Mouse (Mus musculus) limb, embryonic 14.5 days (tissue): ENCODE measurements around the gene Gm10961. TPM values are rescaled to one million over a fixed set of nuclear protein-coding genes. Genes with fewer than 3 reads are reported as not detected.

Source experiments
- ATAC-seq: fragments of 200-750 bp; cut with Nextera tagmentation; 2 replicates; pipeline ENCODE4 v1.8.0; 2017; ENCODE audit warnings: low read depth, moderate number of reproducible peaks, moderate TSS enrichment; ENCODE audit not compliant: low FRiP score
- DNase-seq: peaks from one replicate; pipeline ENCODE4 v3.0.0-alpha.2; 2015; ENCODE audit warnings: low spot score
- H3K27ac ChIP-seq: fragments of 300-500 bp; sonication (generic); replicated peaks from 2 replicates; pipeline ENCODE4 v1.5.1; 2014; ENCODE audit warnings: low read depth, mild to moderate bottlenecking, low read length, moderate library complexity, mixed read lengths
- H3K27me3 ChIP-seq: fragments of 300-500 bp; sonication (generic); 2 replicates; pipeline ENCODE4 v1.6.1; 2014; ENCODE audit warnings: low read length, mixed read lengths; ENCODE audit not compliant: control insufficient read depth, insufficient read depth
- H3K36me3 ChIP-seq: fragments of 300-500 bp; sonication (generic); 2 replicates; pipeline ENCODE4 v1.6.1; 2014; ENCODE audit warnings: mild to moderate bottlenecking, low read length, moderate library complexity, mixed read lengths; ENCODE audit not compliant: control insufficient read depth, insufficient read depth
- H3K4me1 ChIP-seq: fragments of 300-500 bp; sonication (generic); 2 replicates; pipeline ENCODE4 v1.6.1; 2014; ENCODE audit warnings: antibody characterized with exemption, low read length, mixed read lengths; ENCODE audit not compliant: control insufficient read depth, insufficient read depth
- H3K4me2 ChIP-seq: fragments of 300-500 bp; sonication (generic); replicated peaks from 2 replicates; pipeline ENCODE4 v1.6.1; 2014; ENCODE audit warnings: low read depth, mild to moderate bottlenecking, low read length, moderate library complexity; ENCODE audit not compliant: severe bottlenecking
- H3K4me3 ChIP-seq: fragments of 300-500 bp; sonication (generic); replicated peaks from 2 replicates; pipeline ENCODE4 v1.5.1; 2014; ENCODE audit warnings: low read length
- H3K9ac ChIP-seq: fragments of 300-500 bp; sonication (generic); 2 replicates; pipeline ENCODE4 v1.6.1; 2014; ENCODE audit warnings: mild to moderate bottlenecking, low read depth, low read length, moderate library complexity; ENCODE audit not compliant: severe bottlenecking
- H3K9me3 ChIP-seq: fragments of 300-500 bp; sonication (generic); 2 replicates; pipeline ENCODE4 v1.6.1; 2016; ENCODE audit warnings: low read length; ENCODE audit not compliant: control insufficient read depth
- POLR2A ChIP-seq: fragments of 200-500 bp; IDR thresholded peaks from 2 replicates; pipeline ENCODE4 v1.8.0; 2012; ENCODE audit warnings: inconsistent platforms, mild to moderate bottlenecking, moderate library complexity, borderline replicate concordance; ENCODE audit not compliant: insufficient read depth, insufficient read length; ENCODE audit errors: extremely low read depth
- WGBS: fragments of 180-500 bp; shearing (Covaris S2); extraction: QIAGEN DNeasy Blood & Tissue Kit; methylation state at CpG from one replicate; pipeline ENCODE4 v1.1.7; 2014; 5-methylcytosine and 5-hydroxymethylcytosine counted together
- polyA plus RNA-seq, 2 experiments: library from polyadenylated mRNA; depleted of rRNA in 1 of 2; stranded (reverse) in 1 of 2; unstranded in 1 of 2; fragments of >200 nt; fragmentation: Nextera tagmentation in 1 of 2; extraction: Ambion mirVana in 1 of 2; gene quantifications; 2 replicates each; pipeline versions ENCODE4 v1.2.1 to v1.2.3; 2012 to 2014

Gm10961 gene
- polyA plus RNA-seq, 2 experiments = not detected

DNA sequence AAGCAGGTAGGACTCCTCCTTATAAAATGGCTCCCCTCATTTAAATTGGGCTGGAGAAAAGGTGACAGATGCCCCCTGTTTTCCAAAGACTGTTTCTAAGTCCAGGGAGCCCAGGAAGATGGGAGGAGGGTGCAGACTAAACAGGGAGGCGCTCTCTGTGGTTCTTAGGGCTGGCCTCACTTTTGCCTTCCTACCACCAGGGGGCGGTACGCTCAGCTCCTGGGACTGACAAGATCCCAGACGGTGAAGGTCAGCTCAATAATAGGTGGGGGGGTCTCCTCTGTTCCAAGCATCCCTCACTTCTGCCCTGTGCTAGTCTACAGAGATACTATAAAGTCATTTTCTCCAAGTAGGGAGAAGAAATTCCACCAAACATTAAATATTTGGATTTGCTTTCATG is 25.8 kb upstream of the Gm10961 start:
- Histone ChIP-seq H3K27ac (no peak overlapping the region), H3K4me3 (no peak overlapping the region), H3K9me3 (no peaks in the 10 kb centered on the region), H3K9ac (no peak overlapping the region), H3K36me3 (no peaks in the 10 kb centered on the region), H3K27me3 (no peaks in the 10 kb centered on the region), H3K4me2 (no peak overlapping the region), H3K4me1 (no peaks in the 10 kb centered on the region)
- TF ChIP-seq POLR2A = no peak
- WGBS = 12% methylated on average over 4 of the region's 4 CpGs
- DNase-seq = no peak
- ATAC-seq = no peak

DNA sequence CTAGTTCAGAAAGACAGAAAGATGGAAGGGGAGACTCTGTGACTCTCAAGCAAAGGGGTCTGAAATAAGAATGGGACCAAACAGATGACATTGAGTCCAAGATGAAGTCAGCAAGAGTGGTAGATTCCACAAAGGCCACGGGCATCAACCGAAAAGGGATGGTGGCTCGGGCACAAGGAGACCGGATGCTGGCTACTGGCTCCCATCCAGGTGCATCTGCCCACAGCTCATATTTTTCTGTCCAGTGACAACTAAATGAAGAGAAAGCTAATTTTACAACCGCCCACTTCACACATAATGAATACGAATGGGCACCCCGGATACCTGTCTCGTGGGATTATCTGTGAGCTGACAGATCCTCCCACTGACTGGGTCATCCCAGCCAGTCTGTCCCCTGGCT is 23.9 kb upstream of the Gm10961 start:
- no peak for ATAC-seq
- no peak for DNase-seq
- H3K9ac ChIP-seq = no peak overlapping the region
- H3K27me3 ChIP-seq = no peaks in the 10 kb centered on the region
- H3K36me3 ChIP-seq = peaks cover 15% of the 10 kb centered on the region
- H3K27ac ChIP-seq = no peak overlapping the region
- H3K4me1 ChIP-seq = no peaks in the 10 kb centered on the region
- H3K4me2 ChIP-seq = no peak overlapping the region
- 53% methylated on average over 8 of the region's 8 CpGs for WGBS
- TF ChIP-seq POLR2A = no peak
- H3K4me3 ChIP-seq = no peak overlapping the region
- no peaks in the 10 kb centered on the region for H3K9me3 ChIP-seq

DNA sequence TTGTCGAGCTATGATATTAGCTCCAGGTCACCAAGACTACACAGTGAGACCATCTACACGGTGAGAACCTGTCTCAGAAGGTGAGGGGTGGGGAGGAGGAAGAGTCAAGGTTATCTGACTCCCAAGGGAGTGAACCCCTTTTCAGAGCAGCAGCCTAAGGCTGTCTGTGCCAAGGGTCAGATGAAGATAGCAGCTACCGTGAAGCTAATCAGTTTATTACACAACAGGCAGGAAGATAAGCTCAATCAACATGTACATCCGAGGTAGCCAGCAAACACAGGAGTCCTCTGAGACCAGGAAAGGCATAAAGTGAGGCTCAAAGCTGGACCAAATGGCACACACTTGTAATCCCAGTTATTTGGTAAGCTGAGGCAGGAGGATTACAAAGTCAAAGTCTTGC is 22.3 kb upstream of the Gm10961 start:
- no peak for ATAC-seq
- Histone ChIP-seq H3K4me1 (no peaks in the 10 kb centered on the region), H3K27me3 (no peaks in the 10 kb centered on the region), H3K4me2 (no peak overlapping the region), H3K9me3 (no peaks in the 10 kb centered on the region), H3K9ac (no peak overlapping the region), H3K4me3 (no peak overlapping the region), H3K36me3 (peaks cover 31% of the 10 kb centered on the region), H3K27ac (no peak overlapping the region)
- no peak for TF ChIP-seq POLR2A
- WGBS = 67% methylated on average over 4 of the region's 4 CpGs
- no peak for DNase-seq

DNA sequence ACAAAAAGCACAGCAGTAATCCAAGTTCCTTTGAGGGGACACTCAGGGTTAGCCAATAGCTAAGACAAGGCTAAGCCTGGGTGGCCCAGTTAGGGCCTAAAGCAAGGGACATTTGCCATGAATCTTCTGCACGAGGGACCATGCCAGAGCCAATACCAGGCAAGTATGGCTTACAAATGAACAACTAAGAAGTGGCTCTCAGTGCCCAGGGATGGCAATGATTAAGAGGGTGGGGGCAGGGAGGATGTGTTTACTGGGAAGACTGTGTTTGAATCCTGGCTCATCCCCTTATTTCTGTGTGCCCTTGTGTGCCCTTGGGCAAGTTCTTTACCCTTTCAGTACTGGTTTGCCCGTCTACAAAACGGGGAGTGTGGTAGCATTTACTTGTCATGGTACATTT is 21.7 kb upstream of the Gm10961 start:
- no peak overlapping the region for H3K27ac ChIP-seq
- H3K4me2 ChIP-seq = no peak overlapping the region
- DNase-seq = no peak
- H3K36me3 ChIP-seq = peaks cover 37% of the 10 kb centered on the region
- no peak for ATAC-seq
- 50% methylated on average over 3 of the region's 3 CpGs for WGBS
- no peaks in the 10 kb centered on the region for H3K27me3 ChIP-seq
- H3K9me3 ChIP-seq = no peaks in the 10 kb centered on the region
- no peak for TF ChIP-seq POLR2A
- H3K4me3 ChIP-seq = no peak overlapping the region
- H3K4me1 ChIP-seq = no peaks in the 10 kb centered on the region
- H3K9ac ChIP-seq = no peak overlapping the region

DNA sequence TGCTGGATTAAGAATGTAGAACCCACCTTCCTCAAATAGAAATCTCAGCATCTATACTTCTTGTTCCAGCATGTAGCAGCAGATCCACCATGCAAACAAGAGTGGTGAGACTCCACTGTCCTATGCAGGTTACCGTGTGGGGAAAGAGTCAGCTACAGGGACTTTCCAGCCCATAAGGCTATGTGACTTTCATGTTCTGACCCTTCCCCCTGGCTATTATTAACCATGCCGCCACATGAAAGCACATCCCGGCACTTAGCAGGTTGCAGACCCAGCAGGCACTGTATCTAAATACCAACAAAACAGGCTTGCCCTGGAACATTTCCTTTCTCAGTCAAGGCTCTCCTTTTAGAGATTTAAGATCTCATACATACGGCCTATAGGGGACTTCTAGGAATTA is 19.7 kb upstream of the Gm10961 start:
- Histone ChIP-seq H3K9me3 (no peaks in the 10 kb centered on the region), H3K4me3 (no peak overlapping the region), H3K36me3 (peaks cover 57% of the 10 kb centered on the region), H3K4me1 (no peaks in the 10 kb centered on the region), H3K9ac (no peak overlapping the region), H3K27ac (no peak overlapping the region), H3K4me2 (no peak overlapping the region), H3K27me3 (no peaks in the 10 kb centered on the region)
- DNase-seq (no peak), ATAC-seq (no peak)
- TF ChIP-seq POLR2A = no peak
- WGBS = 30% methylated on average over 4 of the region's 4 CpGs
